Mouse (Mus musculus): ENCODE measurements around the gene Snx13.

GRCm38 (mm10) chr12:35072178-35072577, 25.2 kb downstream of the Snx13 start:
- no peak for TF ChIP-seq ZNF384 (IDR thresholded peaks at IDR 0.05; ENCODE audit: low read depth, low read length)
- TF ChIP-seq CHD2 (IDR thresholded peaks at IDR 0.05; ENCODE audit: low read depth, low read length) = no peak
